Mouse (Mus musculus): ENCODE results near the gene Impg1. TPM values are rescaled to one million over a fixed set of nuclear protein-coding genes. Genes with fewer than 3 reads are reported as not detected.
A peak's percentile ranks its signal among the peaks of the same experiment; 100 is the strongest.

The Impg1 gene
- polyA plus RNA-seq, 1 experiment from 2014 or later = not detected

DNA sequence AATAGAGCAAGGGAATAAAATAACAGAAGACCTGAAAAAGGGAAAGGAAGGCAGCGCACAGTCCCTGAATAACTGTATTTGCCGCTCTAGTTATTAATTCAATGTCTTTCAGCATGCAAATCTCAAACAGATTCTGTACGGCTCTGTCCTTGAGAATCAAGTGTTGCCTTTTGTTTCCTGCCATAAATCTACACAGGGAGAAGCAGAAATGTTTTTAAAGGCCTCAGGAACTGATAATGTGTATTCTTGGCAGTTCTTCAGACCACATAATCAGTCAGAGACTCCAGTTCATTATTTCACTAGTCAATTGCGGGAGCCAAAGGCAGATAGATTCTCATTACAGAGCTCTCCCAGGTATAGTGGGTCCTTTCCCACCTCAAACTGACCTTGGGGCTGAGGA, 82.6 kb downstream of the Impg1 start:
- no peak for ATAC-seq (ENCODE audit: low FRiP score)
- 83% methylated on average over 4 of the region's 4 CpGs for WGBS

DNA sequence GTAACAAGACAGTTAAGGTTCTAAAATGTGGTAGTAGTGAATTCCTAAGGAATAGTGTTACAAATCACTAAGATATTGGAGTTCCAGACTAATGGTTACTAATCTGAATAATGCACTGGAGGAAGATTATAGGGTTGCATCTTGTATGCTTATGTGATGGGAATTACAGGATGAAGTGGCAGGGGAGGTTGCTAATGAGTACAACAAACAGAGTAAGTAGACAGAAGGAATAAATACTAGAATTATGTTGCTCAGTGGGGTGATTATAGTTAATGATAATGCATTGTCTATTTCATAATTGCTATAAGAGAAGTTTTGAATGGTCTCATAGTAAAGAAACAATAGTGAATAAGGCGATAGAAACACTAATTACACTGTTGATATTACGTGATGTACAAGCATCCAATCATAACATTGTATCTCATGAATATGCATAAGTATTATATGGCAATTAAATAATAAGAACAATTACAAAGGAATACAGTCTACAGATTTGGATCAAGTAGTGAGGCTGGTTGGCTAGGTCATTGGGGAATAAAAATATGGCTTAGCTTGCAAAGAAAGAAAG, 85.1 kb downstream of the Impg1 start:
- Histone ChIP-seq H3K9ac (no peak overlapping the region), H3K36me3 (replicated peaks) (no peaks in the 10 kb centered on the region), H3K4me3 (replicated peaks) (no peak overlapping the region), H3K27me3 (no peaks in the 10 kb centered on the region), H3K9me3 (no peaks in the 10 kb centered on the region), H3K4me1 (no peaks in the 10 kb centered on the region), H3K4me2 (no peak overlapping the region), H3K27ac (no peak overlapping the region)
- WGBS = 72% methylated on average over 2 of the region's 2 CpGs
- no peak for ATAC-seq (ENCODE audit: low FRiP score)

More for the DNA sequence above, 82.6 kb downstream of the Impg1 start:
- no peak overlapping the region for H3K9ac ChIP-seq
- H3K27ac ChIP-seq = no peak overlapping the region
- no peaks in the 10 kb centered on the region for H3K4me1 ChIP-seq
- H3K4me3 ChIP-seq (replicated peaks) = no peak overlapping the region
- H3K4me2 ChIP-seq = no peak overlapping the region
- H3K36me3 ChIP-seq (replicated peaks) = no peaks in the 10 kb centered on the region
- H3K9me3 ChIP-seq = no peaks in the 10 kb centered on the region
- H3K27me3 ChIP-seq = no peaks in the 10 kb centered on the region

DNA sequence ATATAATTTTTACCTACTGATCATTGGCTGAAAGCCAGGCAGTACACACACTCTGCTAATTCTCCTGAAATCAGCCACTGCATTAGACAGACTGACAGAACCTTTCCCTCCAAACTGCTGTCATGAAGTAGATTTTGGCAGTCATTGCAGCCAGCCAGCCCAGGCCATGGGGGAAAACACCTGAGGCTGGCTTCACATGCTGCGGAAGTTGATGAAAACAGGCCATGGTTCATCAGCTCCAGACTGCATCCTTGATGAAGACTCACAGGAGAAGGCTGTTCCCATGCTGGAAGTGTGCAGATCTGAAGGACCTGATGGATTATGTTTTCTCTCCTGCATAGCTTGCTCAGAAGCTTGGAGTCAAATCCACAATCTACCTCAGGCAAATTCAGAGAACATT, 91.2 kb downstream of the Impg1 start:
- Histone ChIP-seq H3K4me3 (replicated peaks) (no peak overlapping the region), H3K9me3 (no peaks in the 10 kb centered on the region), H3K4me1 (no peaks in the 10 kb centered on the region), H3K4me2 (no peak overlapping the region), H3K27ac (no peak overlapping the region), H3K9ac (no peak overlapping the region), H3K27me3 (peaks cover 3% of the 10 kb centered on the region; the same call in 1 of the 2 replicates), H3K36me3 (replicated peaks) (no peaks in the 10 kb centered on the region)
- WGBS = 90% methylated on average over 1 of the region's 1 CpGs
- no peak for ATAC-seq (ENCODE audit: low FRiP score)

DNA sequence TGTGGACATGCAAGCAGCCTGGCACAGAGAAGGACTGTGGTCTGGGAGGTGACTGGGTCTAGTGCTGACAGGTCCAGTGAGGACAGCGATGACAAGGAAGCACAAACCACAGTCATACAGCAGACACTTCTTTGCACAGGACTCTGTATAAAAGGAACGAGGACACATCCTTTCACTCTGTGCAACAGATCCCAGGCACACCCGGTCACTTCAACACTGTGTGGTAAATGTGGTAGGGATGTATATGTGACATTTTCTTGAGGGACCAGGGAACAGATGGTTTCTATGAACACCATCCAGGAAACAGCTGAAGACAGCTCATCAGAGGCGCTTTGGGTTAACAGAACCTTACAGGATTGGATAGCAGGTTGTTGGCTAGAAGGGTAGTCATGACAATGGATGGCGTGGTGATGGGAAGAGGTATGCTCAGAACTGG, 92.0 kb downstream of the Impg1 start:
- Histone ChIP-seq H3K4me2 (no peak overlapping the region), H3K9me3 (no peaks in the 10 kb centered on the region), H3K27ac (no peak overlapping the region), H3K36me3 (replicated peaks) (no peaks in the 10 kb centered on the region), H3K4me1 (no peaks in the 10 kb centered on the region), H3K27me3 (peaks cover 3% of the 10 kb centered on the region; the same call in 1 of the 2 replicates), H3K4me3 (replicated peaks) (no peak overlapping the region), H3K9ac (no peak overlapping the region)
- no peak for ATAC-seq (ENCODE audit: low FRiP score)
- WGBS = 96% methylated on average over 5 of the region's 5 CpGs

DNA sequence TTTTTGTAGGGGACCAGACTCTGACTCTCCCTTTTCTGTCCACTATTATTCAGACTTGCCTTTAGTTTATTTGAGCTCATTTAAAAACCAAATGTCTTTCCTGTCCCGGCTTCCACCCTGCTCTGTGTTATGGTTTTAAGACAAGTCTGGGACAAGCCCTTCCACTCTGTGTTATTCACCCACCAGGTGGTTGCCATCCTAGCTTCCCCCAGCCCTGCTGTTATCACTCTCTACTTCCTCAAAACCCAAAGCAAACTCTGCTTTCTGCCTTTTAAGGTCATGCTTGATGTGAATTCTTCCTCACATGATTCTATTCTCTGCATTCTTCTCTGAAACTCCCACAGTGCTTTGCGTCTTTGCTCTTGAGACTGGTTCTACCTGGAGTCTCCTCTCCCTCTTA, 96.6 kb downstream of the Impg1 start:
- WGBS = 83% methylated on average over 2 of the region's 2 CpGs
- no peaks in the 10 kb centered on the region for H3K36me3 ChIP-seq (replicated peaks)
- no peaks in the 10 kb centered on the region for H3K9me3 ChIP-seq
- no peak for ATAC-seq (ENCODE audit: low FRiP score)
- no peaks in the 10 kb centered on the region for H3K4me1 ChIP-seq
- H3K4me3 ChIP-seq (replicated peaks) = no peak overlapping the region
- no peak overlapping the region for H3K4me2 ChIP-seq
- H3K27me3 ChIP-seq = peaks cover 3% of the 10 kb centered on the region; the same call in 1 of the 2 replicates
- H3K9ac ChIP-seq = no peak overlapping the region
- no peak overlapping the region for H3K27ac ChIP-seq

DNA sequence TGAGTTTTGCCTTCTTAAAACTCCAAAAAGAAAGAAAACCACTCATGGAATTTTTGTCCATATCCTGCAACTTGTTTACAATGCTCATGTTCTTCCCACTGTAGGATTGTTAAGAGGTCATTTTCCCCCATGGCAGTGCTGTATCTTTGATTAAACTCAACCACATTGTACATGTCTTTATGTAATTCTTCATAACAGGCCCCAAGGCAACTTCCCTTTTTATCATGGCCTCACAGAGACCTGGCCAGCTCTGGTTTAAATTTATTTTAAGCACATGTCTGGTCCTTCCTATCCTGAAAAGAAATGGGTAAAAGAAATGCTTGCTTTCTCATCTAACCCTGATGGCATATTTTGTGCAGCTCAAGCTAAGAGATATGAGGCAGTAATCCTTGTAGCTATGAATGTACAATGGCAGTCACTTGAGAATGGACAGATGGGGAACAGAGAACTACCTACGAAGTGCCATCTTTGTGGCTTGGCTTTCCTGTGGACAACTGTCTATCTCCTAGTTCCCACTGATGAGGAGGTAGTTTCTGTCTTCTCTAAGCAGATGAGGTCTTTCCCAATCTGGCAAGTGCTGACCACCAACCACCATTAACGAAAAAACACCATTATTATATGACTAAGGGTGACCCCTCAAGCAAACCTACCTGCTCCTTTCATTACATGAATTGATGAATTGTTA, 97.6 kb downstream of the Impg1 start:
- Histone ChIP-seq H3K4me2 (no peak overlapping the region), H3K36me3 (replicated peaks) (no peaks in the 10 kb centered on the region), H3K9me3 (no peaks in the 10 kb centered on the region), H3K27me3 (no peaks in the 10 kb centered on the region), H3K4me3 (replicated peaks) (no peak overlapping the region), H3K4me1 (no peaks in the 10 kb centered on the region), H3K27ac (no peak overlapping the region), H3K9ac (no peak overlapping the region)
- ATAC-seq (ENCODE audit: low FRiP score) = no peak
- WGBS = 91% methylated on average over 2 of the region's 2 CpGs

DNA sequence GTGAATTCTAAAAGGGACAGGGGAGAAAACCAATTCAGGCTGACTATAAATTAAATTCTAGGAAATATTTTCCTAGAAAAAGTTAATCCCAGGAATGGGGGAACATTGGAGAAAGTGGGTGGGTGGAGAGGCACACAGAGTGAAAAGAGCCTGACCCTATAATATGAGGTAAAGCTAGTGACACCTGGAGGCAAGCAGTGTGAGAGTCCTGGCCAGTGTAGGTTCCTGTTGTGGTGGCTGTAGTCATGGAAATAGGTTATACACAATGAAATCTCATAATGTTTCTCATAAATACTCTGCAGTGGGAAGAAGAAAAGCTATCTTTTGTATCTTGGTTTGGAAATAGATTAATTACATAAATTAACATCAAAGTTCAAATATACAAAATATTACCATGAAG, 105.2 kb downstream of the Impg1 start:
- no peaks in the 10 kb centered on the region for H3K27me3 ChIP-seq
- no peak overlapping the region for H3K4me2 ChIP-seq
- ATAC-seq (ENCODE audit: low FRiP score) = no peak
- H3K9me3 ChIP-seq = no peaks in the 10 kb centered on the region
- no peaks in the 10 kb centered on the region for H3K36me3 ChIP-seq (replicated peaks)
- H3K27ac ChIP-seq = no peak overlapping the region
- H3K4me3 ChIP-seq (replicated peaks) = no peak overlapping the region
- no peak overlapping the region for H3K9ac ChIP-seq
- H3K4me1 ChIP-seq = no peaks in the 10 kb centered on the region

DNA sequence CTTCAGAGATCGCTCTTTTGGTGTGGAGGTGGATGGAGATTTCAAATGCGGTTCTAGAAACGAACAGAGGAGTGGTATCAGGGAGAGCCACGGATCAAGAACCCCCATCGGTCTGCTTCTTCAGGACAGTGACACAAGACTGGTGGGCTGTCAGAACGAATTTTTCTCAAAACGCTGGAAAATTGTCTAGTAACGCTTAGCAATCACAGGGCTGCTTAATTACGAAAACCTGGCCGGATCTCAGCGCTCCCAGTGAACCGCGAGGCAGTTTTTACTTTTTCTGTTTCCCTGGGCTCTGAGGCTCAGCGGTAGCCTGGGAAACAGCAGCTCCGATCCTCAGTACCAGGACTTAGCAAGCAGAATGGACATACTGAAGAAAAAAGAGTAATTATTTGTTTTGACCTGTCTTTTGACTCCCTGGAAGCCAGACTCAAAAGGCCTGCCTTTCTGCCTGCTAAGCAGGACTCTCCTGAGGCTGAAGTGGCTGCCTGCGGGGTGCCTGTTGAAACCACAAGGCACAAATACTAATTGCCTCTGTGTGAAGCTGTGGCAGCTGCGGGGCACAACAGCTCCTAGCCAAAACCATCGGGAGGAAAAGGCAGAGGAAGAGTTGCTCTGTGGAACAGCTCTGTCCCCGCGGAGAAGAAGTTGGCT, 113.5 kb downstream of the Impg1 start:
- ATAC-seq (ENCODE audit: low FRiP score) = peak; percentile 77; the same call in 1 of the 2 replicates

DNA sequence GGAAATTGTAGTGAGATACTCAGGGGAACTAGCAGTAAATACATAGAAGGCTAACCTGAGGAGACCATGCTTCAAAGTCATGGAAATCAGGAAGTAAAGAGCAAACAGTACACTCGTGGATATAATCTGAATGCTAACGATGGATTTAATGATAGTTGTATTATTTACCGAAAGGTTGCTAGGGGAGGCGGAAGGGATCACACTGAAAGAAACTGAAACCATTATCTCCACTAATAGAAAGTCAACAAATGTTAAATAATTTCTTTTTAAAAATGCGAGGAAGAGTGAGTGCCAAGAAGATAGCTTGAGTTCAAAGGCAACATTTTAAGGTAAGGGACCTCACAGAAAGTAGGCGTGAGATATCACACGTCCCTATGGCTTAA, 114.0 kb downstream of the Impg1 start:
- 35% methylated on average over 7 of the region's 7 CpGs for WGBS
- Histone ChIP-seq H3K9me3 (no peaks in the 10 kb centered on the region), H3K9ac (0 out of 2 replicates have a peak overlapping the region, but pooled peaks have one; percentile 3), H3K4me3 (replicated peaks) (peak overlapping the region; percentile 12), H3K36me3 (replicated peaks) (no peaks in the 10 kb centered on the region), H3K4me2 (peak overlapping the region; percentile 50), H3K27me3 (peaks cover 24% of the 10 kb centered on the region; the same call in 1 of the 2 replicates), H3K4me1 (peaks cover 8% of the 10 kb centered on the region; the same call in 1 of the 2 replicates), H3K27ac (no peak overlapping the region)
- no peak for ATAC-seq (ENCODE audit: low FRiP score)

More for the DNA sequence above, 113.5 kb downstream of the Impg1 start:
- H3K9ac ChIP-seq = 0 out of 2 replicates have a peak overlapping the region, but pooled peaks have one; percentile 3
- H3K27me3 ChIP-seq = peaks cover 24% of the 10 kb centered on the region; the same call in 1 of the 2 replicates
- peaks cover 8% of the 10 kb centered on the region; the same call in 1 of the 2 replicates for H3K4me1 ChIP-seq
- H3K36me3 ChIP-seq (replicated peaks) = no peaks in the 10 kb centered on the region
- H3K9me3 ChIP-seq = no peaks in the 10 kb centered on the region
- 13% methylated on average over 20 of the region's 20 CpGs for WGBS
- peak overlapping the region; percentile 12 for H3K4me3 ChIP-seq (replicated peaks)
- no peak overlapping the region for H3K27ac ChIP-seq
- peak overlapping the region; percentile 50 for H3K4me2 ChIP-seq

DNA sequence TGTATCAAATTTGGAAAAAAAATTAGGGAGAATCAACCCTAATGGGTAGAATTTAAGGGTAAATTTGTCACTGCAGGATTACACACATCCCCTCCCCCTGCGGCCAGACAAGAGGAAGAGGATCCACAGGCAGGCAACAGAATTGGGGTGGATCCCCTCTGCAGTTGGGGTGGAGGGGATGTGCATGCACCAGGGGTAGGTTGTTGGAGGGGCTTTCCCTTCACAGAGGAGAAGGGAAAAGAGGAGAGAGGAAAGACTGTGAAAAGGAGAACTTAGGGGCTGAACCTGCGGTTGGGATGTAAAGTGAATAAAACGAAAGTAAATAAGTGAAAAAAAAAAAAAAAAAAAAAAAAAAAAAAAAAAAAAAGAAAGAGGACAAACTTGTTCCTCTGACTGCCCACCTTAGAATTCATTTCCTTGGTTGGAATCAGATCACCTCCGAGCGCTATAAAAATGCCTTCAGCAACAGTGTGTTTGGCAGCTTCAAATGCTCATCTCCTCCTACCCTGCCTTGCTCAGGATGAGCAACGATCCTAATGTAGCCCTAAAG, 120.8 kb downstream of the Impg1 start:
- Histone ChIP-seq H3K4me3 (replicated peaks) (no peak overlapping the region), H3K9ac (no peak overlapping the region), H3K27me3 (0 out of 2 replicates have a peak, but pooled peaks cover 11% of the 10 kb centered on the region), H3K4me1 (no peaks in the 10 kb centered on the region), H3K27ac (no peak overlapping the region), H3K36me3 (replicated peaks) (no peaks in the 10 kb centered on the region), H3K9me3 (no peaks in the 10 kb centered on the region), H3K4me2 (no peak overlapping the region)
- 88% methylated on average over 6 of the region's 6 CpGs for WGBS
- no peak for ATAC-seq (ENCODE audit: low FRiP score)

DNA sequence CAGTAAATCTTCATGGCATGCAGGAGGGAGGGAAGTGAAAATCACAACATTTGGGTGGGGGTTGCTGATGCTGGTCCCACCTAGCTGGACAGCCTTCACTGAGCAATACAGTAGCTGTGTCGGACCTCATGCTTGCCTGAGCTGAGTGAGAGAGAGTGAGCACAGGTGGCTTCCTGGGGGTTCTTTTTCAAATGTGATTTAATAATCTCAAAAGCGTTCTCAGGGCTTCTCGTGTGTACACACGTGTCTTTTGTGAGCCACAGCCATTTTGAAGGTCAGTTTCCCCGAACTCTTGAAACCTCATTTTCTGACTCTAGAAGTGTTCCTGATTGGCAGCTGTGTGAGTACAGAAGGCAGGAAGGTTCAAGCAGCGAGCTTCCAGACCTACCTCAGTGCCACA, 122.8 kb downstream of the Impg1 start:
- 87% methylated on average over 6 of the region's 6 CpGs for WGBS
- H3K27me3 ChIP-seq = no peaks in the 10 kb centered on the region
- no peak for ATAC-seq (ENCODE audit: low FRiP score)
- no peak overlapping the region for H3K4me3 ChIP-seq (replicated peaks)
- no peaks in the 10 kb centered on the region for H3K4me1 ChIP-seq
- no peaks in the 10 kb centered on the region for H3K9me3 ChIP-seq
- H3K9ac ChIP-seq = no peak overlapping the region
- H3K27ac ChIP-seq = no peak overlapping the region
- no peak overlapping the region for H3K4me2 ChIP-seq
- no peaks in the 10 kb centered on the region for H3K36me3 ChIP-seq (replicated peaks)

DNA sequence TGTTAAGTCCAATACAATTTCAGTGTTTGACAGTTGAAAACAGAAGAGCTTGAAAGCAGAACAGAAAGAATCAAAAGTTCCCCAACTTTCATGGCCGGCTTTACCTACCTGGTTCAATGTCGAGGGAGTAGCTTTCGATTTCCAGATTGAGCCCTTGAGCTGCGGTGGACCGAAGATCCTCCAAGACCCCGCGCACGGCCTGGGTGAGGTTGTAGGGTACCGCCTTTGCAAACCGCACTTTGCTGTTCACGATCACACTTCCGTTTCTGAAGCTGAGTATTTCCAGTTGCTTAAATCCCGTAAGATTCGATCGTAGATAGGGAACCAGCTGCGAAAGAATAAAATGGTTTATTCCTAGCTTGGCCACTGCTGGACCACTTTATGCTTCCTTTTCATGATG, 123.5 kb downstream of the Impg1 start:
- 97% methylated on average over 16 of the region's 16 CpGs for WGBS
- Histone ChIP-seq H3K4me3 (replicated peaks) (no peak overlapping the region), H3K9ac (no peak overlapping the region), H3K4me1 (no peaks in the 10 kb centered on the region), H3K9me3 (no peaks in the 10 kb centered on the region), H3K4me2 (no peak overlapping the region), H3K27ac (no peak overlapping the region), H3K27me3 (no peaks in the 10 kb centered on the region), H3K36me3 (replicated peaks) (no peaks in the 10 kb centered on the region)
- no peak for ATAC-seq (ENCODE audit: low FRiP score)

All from forebrain, embryonic 12.5 days (tissue).